Mouse (Mus musculus) thymus, adult 2 months (tissue): ENCODE measurements at regions not wholly inside any gene's neighbourhood (a gene's known extent, or its start where the extent isn't known, plus 50 kb on each side); places are given as distances from the start of the nearest gene placed in this dataset.
"Not testable (repeated sequence)": the region's sequence is repeated elsewhere in the genome, so short reads cannot be mapped to it uniquely, and the experiment has no call there.

ENCODE experiments used
- DNase-seq: peaks from one replicate; pipeline ENCODE4 v3.0.0; 2021
- H3K27ac ChIP-seq: fragments of 200-500 bp; 2 replicates; pipeline ENCODE4 v1.5.1; 2012; ENCODE audit warnings: low read length, control low read depth; ENCODE audit not compliant: control insufficient read depth, insufficient read depth
- H3K27me3 ChIP-seq: fragments of 200-500 bp; 2 replicates; pipeline ENCODE4 v1.6.1; 2012; ENCODE audit warnings: mild to moderate bottlenecking, low read length, moderate library complexity, mixed read lengths; ENCODE audit not compliant: control insufficient read depth, insufficient read depth
- H3K36me3 ChIP-seq: fragments of 200-500 bp; 2 replicates; pipeline ENCODE4 v1.6.1; 2012; ENCODE audit warnings: mild to moderate bottlenecking, low read length, moderate library complexity; ENCODE audit not compliant: control insufficient read depth, insufficient read depth
- H3K4me1 ChIP-seq: fragments of 200-500 bp; replicated peaks from 2 replicates; pipeline ENCODE4 v1.6.1; 2012; ENCODE audit warnings: low read length; ENCODE audit not compliant: control insufficient read depth, insufficient read depth
- H3K4me3 ChIP-seq: fragments of 200-500 bp; 2 replicates; pipeline ENCODE4 v1.5.1; 2012; ENCODE audit warnings: mild to moderate bottlenecking, low read length, control low read depth, moderate library complexity; ENCODE audit not compliant: control insufficient read depth, insufficient read depth
- CTCF ChIP-seq: fragments of 200-500 bp; IDR thresholded peaks from 2 replicates; pipeline ENCODE4 v1.5.1; 2012; ENCODE audit warnings: mild to moderate bottlenecking, control low read depth, low read length, moderate library complexity, borderline replicate concordance; ENCODE audit not compliant: control insufficient read depth, poor library complexity, insufficient read depth; ENCODE audit errors: extremely low read depth
- POLR2A ChIP-seq: fragments of 200-500 bp; IDR thresholded peaks from 2 replicates; pipeline ENCODE4 v1.6.1; 2012; ENCODE audit warnings: mild to moderate bottlenecking, low read length, control low read depth, moderate library complexity; ENCODE audit not compliant: control insufficient read depth, poor library complexity, insufficient read depth; ENCODE audit errors: extremely low read depth
- WGBS: fragments of 180-500 bp; shearing (Covaris S2); methylation state at CpG from one replicate; pipeline ENCODE4 v1.1.7; 2018; 5-methylcytosine and 5-hydroxymethylcytosine counted together

GRCm38 (mm10) chrX:94785983-94786382 lies 61.6 kb downstream of the Zxdb start:
- Histone ChIP-seq H3K27me3 (no peaks in the 10 kb centered on the region), H3K4me3 (no peak overlapping the region), H3K27ac (no peak overlapping the region), H3K4me1 (no peaks in the 10 kb centered on the region), H3K36me3 (no peaks in the 10 kb centered on the region)
- WGBS: 47% methylated on average over 5 of the region's 5 CpGs
- DNase-seq: no peak
- TF ChIP-seq POLR2A: no peak
- TF ChIP-seq CTCF: no peak

- DNase-seq: no peak
- Histone ChIP-seq H3K27ac (no peak overlapping the region), H3K4me3 (no peak overlapping the region), H3K4me1 (no peaks in the 10 kb centered on the region), H3K27me3 (no peaks in the 10 kb centered on the region), H3K36me3 (no peaks in the 10 kb centered on the region)
- no peak for TF ChIP-seq POLR2A
- TF ChIP-seq CTCF: no peak
- 95% methylated on average over 3 of the region's 3 CpGs for WGBS
Measured at GRCm38 (mm10) chrX:94788331-94788920, 64.1 kb downstream of the Zxdb start.

- no CpG with 5 or more reads among the region's 37 CpGs for WGBS
- DNase-seq, H3K36me3 ChIP-seq, H3K4me1 ChIP-seq, H3K27me3 ChIP-seq, H3K4me3 ChIP-seq, H3K27ac ChIP-seq: not testable (repeated sequence)
Measured at GRCm38 (mm10) chrX:94796845-94797244, 72.5 kb downstream of the Zxdb start.

GRCm38 (mm10) chrX:94797348-94798182 lies 73.2 kb downstream of the Zxdb start:
- not testable (repeated sequence) for H3K36me3 ChIP-seq, H3K4me3 ChIP-seq, H3K27me3 ChIP-seq, DNase-seq, H3K27ac ChIP-seq, H3K4me1 ChIP-seq
- no CpG with 5 or more reads among the region's 131 CpGs for WGBS

- not testable (repeated sequence) for DNase-seq, H3K36me3 ChIP-seq, H3K4me3 ChIP-seq, H3K27ac ChIP-seq, H3K4me1 ChIP-seq, H3K27me3 ChIP-seq
- WGBS: no CpG with 5 or more reads among the region's 22 CpGs
Measured at GRCm38 (mm10) chrX:94798183-94798619, 73.8 kb downstream of the Zxdb start.

- H3K27me3 ChIP-seq, DNase-seq, H3K27ac ChIP-seq, H3K4me3 ChIP-seq, H3K4me1 ChIP-seq, H3K36me3 ChIP-seq: not testable (repeated sequence)
- no CpG with 5 or more reads among the region's 3 CpGs for WGBS
Measured at GRCm38 (mm10) chrX:94812760-94813159, 88.4 kb downstream of the Zxdb start.

GRCm38 (mm10) chrX:94827524-94827923 lies 103.2 kb downstream of the Zxdb start:
- H3K4me3 ChIP-seq: peak overlapping the region; percentile 19
- H3K36me3 ChIP-seq, H3K4me1 ChIP-seq, H3K27me3 ChIP-seq: not testable (repeated sequence)
- H3K27ac ChIP-seq: peak overlapping the region; percentile 62
- 89% methylated on average over 6 of the region's 6 CpGs for WGBS
- DNase-seq: peak; percentile 3

- not testable (repeated sequence) for H3K27ac ChIP-seq, DNase-seq, H3K4me3 ChIP-seq, H3K4me1 ChIP-seq, H3K27me3 ChIP-seq, H3K36me3 ChIP-seq
- 11% methylated on average over 2 of the region's 2 CpGs for WGBS
Measured at GRCm38 (mm10) chrX:94844110-94844779, 119.9 kb downstream of the Zxdb start.

GRCm38 (mm10) chrX:94849549-94849948 lies 125.2 kb downstream of the Zxdb start:
- H3K4me1 ChIP-seq, H3K36me3 ChIP-seq, H3K27ac ChIP-seq, H3K27me3 ChIP-seq, DNase-seq, H3K4me3 ChIP-seq: not testable (repeated sequence)
- 60% methylated on average over 1 of the region's 3 CpGs for WGBS
